Mouse (Mus musculus) liver, embryonic 16.5 days (tissue): ENCODE measurements around the gene Dpep2nb. TPM values are rescaled to one million over a fixed set of nuclear protein-coding genes. Genes with fewer than 3 reads are reported as not detected.
A peak's percentile ranks its signal among the peaks of the same experiment; 100 is the strongest.
"Not testable (repeated sequence)": the region's sequence is repeated elsewhere in the genome, so short reads cannot be mapped to it uniquely, and the experiment has no call there.

Experiments used
- ATAC-seq: fragments of 200-750 bp; cut with Nextera tagmentation; 2 replicates; pipeline ENCODE4 v1.8.0; 2017; ENCODE audit warnings: low read depth, mild to moderate bottlenecking, moderate number of reproducible peaks, moderate library complexity
- H3K27ac ChIP-seq: fragments of 300-500 bp; sonication (generic); 2 replicates; pipeline ENCODE4 v1.5.1; 2014; ENCODE audit warnings: mild to moderate bottlenecking, low read length
- H3K27me3 ChIP-seq: fragments of 300-500 bp; sonication (generic); 2 replicates; pipeline ENCODE4 v1.6.1; 2014; ENCODE audit warnings: low read depth, low read length, mixed read lengths; ENCODE audit not compliant: control insufficient read depth, insufficient read depth
- H3K36me3 ChIP-seq: fragments of 300-500 bp; sonication (generic); 2 replicates; pipeline ENCODE4 v1.6.1; 2014; ENCODE audit warnings: mild to moderate bottlenecking; ENCODE audit not compliant: control insufficient read depth, insufficient read depth
- H3K4me1 ChIP-seq: fragments of 300-500 bp; sonication (generic); 2 replicates; pipeline ENCODE4 v1.6.1; 2014; ENCODE audit warnings: low read depth, low read length, mixed read lengths; ENCODE audit not compliant: control insufficient read depth
- H3K4me2 ChIP-seq: fragments of 300-500 bp; sonication (generic); 2 replicates; pipeline ENCODE4 v1.6.1; 2014; ENCODE audit warnings: low read depth, low read length, mixed read lengths
- H3K4me3 ChIP-seq: fragments of 300-500 bp; sonication (generic); 2 replicates; pipeline ENCODE4 v1.5.1; 2014; ENCODE audit warnings: low read depth, mild to moderate bottlenecking, low read length
- H3K9ac ChIP-seq: fragments of 300-500 bp; sonication (generic); 2 replicates; pipeline ENCODE4 v1.6.1; 2014; ENCODE audit warnings: low read depth, low read length
- H3K9me3 ChIP-seq: fragments of 300-500 bp; sonication (generic); replicated peaks from 2 replicates; pipeline ENCODE4 v1.6.1; 2016; ENCODE audit warnings: low read length; ENCODE audit not compliant: control insufficient read depth
- WGBS: fragments of 180-500 bp; shearing (Covaris S2); extraction: QIAGEN DNeasy Blood & Tissue Kit; methylation state at CpG from one replicate; pipeline ENCODE4 v1.1.7; 2014; ENCODE audit not compliant: insufficient replicate concordance; 5-methylcytosine and 5-hydroxymethylcytosine counted together
- polyA plus RNA-seq: library from polyadenylated mRNA; unstranded; fragments of >200 nt; fragmentation: Nextera tagmentation; extraction: Ambion mirVana; gene quantifications from 2 replicates; pipeline ENCODE4 v1.2.1, GENCODE M21; 2015

Dpep2nb gene
- polyA plus RNA-seq, 1 experiment from 2014 or later = not detected

- Histone ChIP-seq H3K27ac (no peak overlapping the region), H3K36me3 (no peaks in the 10 kb centered on the region), H3K4me1 (peaks cover 4% of the 10 kb centered on the region), H3K9me3 (no peaks in the 10 kb centered on the region), H3K4me3 (no peak overlapping the region), H3K27me3 (no peaks in the 10 kb centered on the region), H3K9ac (no peak overlapping the region), H3K4me2 (no peak overlapping the region)
- ATAC-seq = no peak
- WGBS = 33% methylated on average over 7 of the region's 7 CpGs
Measured at GRCm38 (mm10) chr8:105996359-105996758, 9.4 kb downstream of the Dpep2nb start.

- Histone ChIP-seq H3K9me3 (no peaks in the 10 kb centered on the region), H3K27ac (0 out of 2 replicates have a peak overlapping the region, but pooled peaks have one; percentile 16), H3K9ac (no peak overlapping the region), H3K4me3 (no peak overlapping the region), H3K27me3 (peaks cover 4% of the 10 kb centered on the region; the same call in 1 of the 2 replicates), H3K4me2 (no peak overlapping the region), H3K4me1 (peaks cover 11% of the 10 kb centered on the region), H3K36me3 (no peaks in the 10 kb centered on the region)
- peak; percentile 82 for ATAC-seq
- WGBS = 50% methylated on average over 4 of the region's 4 CpGs
Measured at GRCm38 (mm10) chr8:105993226-105993625, 12.5 kb downstream of the Dpep2nb start.

- Histone ChIP-seq H3K4me2 (no peak overlapping the region), H3K9me3 (no peaks in the 10 kb centered on the region), H3K27me3 (peaks cover 4% of the 10 kb centered on the region; the same call in 1 of the 2 replicates), H3K9ac (no peak overlapping the region), H3K4me1 (peaks cover 11% of the 10 kb centered on the region), H3K27ac (no peak overlapping the region), H3K4me3 (no peak overlapping the region), H3K36me3 (no peaks in the 10 kb centered on the region)
- 41% methylated on average over 5 of the region's 5 CpGs for WGBS
- no peak for ATAC-seq
Measured at GRCm38 (mm10) chr8:105992499-105992898, 13.3 kb downstream of the Dpep2nb start.

GRCm38 (mm10) chr8:105991546-105991945 lies 14.2 kb downstream of the Dpep2nb start:
- Histone ChIP-seq H3K4me1 (peaks cover 8% of the 10 kb centered on the region), H3K4me3 (no peak overlapping the region), H3K27me3 (peaks cover 4% of the 10 kb centered on the region; the same call in 1 of the 2 replicates), H3K9me3 (no peaks in the 10 kb centered on the region), H3K9ac (no peak overlapping the region), H3K27ac (no peak overlapping the region), H3K36me3 (no peaks in the 10 kb centered on the region), H3K4me2 (no peak overlapping the region)
- 50% methylated on average over 2 of the region's 2 CpGs for WGBS
- ATAC-seq = no peak

DNA sequence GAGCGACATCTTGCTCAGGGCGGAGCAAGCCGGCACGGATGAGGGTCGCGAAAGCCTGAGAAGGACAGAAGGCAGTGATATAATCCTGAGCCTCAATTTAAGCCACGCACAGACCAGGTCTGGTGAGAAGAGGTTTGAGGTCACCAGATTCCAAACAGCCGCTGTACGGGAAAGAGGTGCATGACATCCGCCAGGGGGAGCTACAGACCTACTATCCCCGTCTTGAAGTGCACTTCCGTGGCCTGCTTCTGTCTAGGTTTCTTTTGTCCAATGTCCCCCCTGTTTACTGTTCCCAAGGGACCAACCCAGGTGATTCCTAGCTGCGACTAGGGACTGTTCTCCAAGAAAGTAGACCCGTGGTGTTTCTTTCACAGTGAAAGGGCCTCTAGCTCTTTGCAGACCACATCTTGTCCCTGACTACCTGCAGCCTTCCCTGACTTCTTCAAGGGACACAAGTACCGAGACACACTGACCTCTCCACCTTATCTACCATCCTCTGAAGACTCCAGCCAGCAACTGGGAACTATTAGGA lies 14.9 kb downstream of the Dpep2nb start, which contains the start of gene Dus2:
Dus2 (plus strand) TSS at position 482 of the 532 bp plus-strand sequence.
- ATAC-seq = peak; percentile 46; the same call in 1 of the 2 replicates
- WGBS = 10% methylated on average over 15 of the region's 15 CpGs

GRCm38 (mm10) chr8:105988546-105988945 lies 17.2 kb downstream of the Dpep2nb start:
- H3K4me3 ChIP-seq = no peak overlapping the region
- H3K36me3 ChIP-seq = no peaks in the 10 kb centered on the region
- H3K27me3 ChIP-seq = peaks cover 4% of the 10 kb centered on the region; the same call in 1 of the 2 replicates
- 70% methylated on average over 11 of the region's 11 CpGs for whole genome bisulfite sequencing
- no peak overlapping the region for H3K27ac ChIP-seq
- H3K9ac ChIP-seq = no peak overlapping the region
- ATAC-seq = no peak
- H3K9me3 ChIP-seq = no peaks in the 10 kb centered on the region
- peaks cover 7% of the 10 kb centered on the region for H3K4me1 ChIP-seq
- H3K4me2 ChIP-seq = no peak overlapping the region

More for the DNA sequence above, 14.9 kb downstream of the Dpep2nb start, which contains the start of gene Dus2:
- H3K27me3 ChIP-seq = peaks cover 4% of the 10 kb centered on the region; the same call in 1 of the 2 replicates
- peaks cover 7% of the 10 kb centered on the region for H3K4me1 ChIP-seq
- no peaks in the 10 kb centered on the region for H3K9me3 ChIP-seq
- H3K4me3 ChIP-seq = no peak within 1 kb of the TSS
- H3K9ac ChIP-seq = no peak within 1 kb of the TSS
- H3K27ac ChIP-seq = no peak within 1 kb of the TSS
- H3K36me3 ChIP-seq = no peaks in the 10 kb centered on the region
- H3K4me2 ChIP-seq = no peak within 1 kb of the TSS

- H3K4me2 ChIP-seq, H3K9ac ChIP-seq, H3K9me3 ChIP-seq, H3K4me3 ChIP-seq, H3K27ac ChIP-seq, H3K27me3 ChIP-seq, ATAC-seq, H3K36me3 ChIP-seq, H3K4me1 ChIP-seq: not testable (repeated sequence)
- 42% methylated on average over 8 of the region's 11 CpGs for WGBS
Measured at GRCm38 (mm10) chr8:105983406-105983805, 22.4 kb downstream of the Dpep2nb start.

DNA sequence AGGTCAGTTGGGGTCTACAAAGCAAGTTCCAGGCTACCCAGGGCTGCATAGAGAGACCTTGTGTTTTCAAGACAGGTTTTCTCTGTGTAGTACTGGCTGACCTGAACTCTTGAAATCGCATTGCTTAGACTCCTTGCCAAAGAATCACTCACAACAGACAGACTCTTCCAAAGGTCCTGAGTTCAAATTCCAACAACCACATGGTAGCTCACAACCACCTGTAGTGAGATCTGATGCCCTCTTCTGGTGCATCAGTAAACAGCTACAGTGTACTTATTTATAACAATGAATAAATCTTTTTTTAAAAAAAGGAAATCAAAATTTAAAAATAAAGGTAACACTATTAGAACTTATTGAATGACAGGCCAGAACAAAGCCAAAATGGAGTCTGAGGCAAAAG lies 24.6 kb downstream of the Dpep2nb start:
- Histone ChIP-seq H3K27ac (no peak overlapping the region), H3K4me3 (no peak overlapping the region), H3K36me3 (no peaks in the 10 kb centered on the region), H3K4me1 (no peaks in the 10 kb centered on the region), H3K9me3 (no peaks in the 10 kb centered on the region), H3K27me3 (no peaks in the 10 kb centered on the region), H3K4me2 (no peak overlapping the region), H3K9ac (no peak overlapping the region)
- no peak for ATAC-seq
- 73% methylated on average over 1 of the region's 1 CpGs for WGBS

- no peaks in the 10 kb centered on the region for H3K4me1 ChIP-seq
- H3K36me3 ChIP-seq = no peaks in the 10 kb centered on the region
- H3K9me3 ChIP-seq = no peaks in the 10 kb centered on the region
- no peak within 1 kb of the TSS for H3K4me3 ChIP-seq
- ATAC-seq = no peak
- no peak within 1 kb of the TSS for H3K4me2 ChIP-seq
- no peak within 1 kb of the TSS for H3K27ac ChIP-seq
- no peaks in the 10 kb centered on the region for H3K27me3 ChIP-seq
- H3K9ac ChIP-seq = no peak within 1 kb of the TSS
- 89% methylated on average over 15 of the region's 15 CpGs for WGBS
Measured at GRCm38 (mm10) chr8:105979325-105979724, 26.4 kb downstream of the Dpep2nb start, which contains the start of gene Dpep3. Gene Dpep3, minus strand, starts transcription at chr8:105979429.
